Mouse (Mus musculus): Measurements from ENCODE around the gene Slc26a10. TPM values are rescaled to one million over a fixed set of nuclear protein-coding genes. Genes with fewer than 3 reads are reported as not detected.

The Slc26a10 gene
- polyA plus RNA-seq, 1 experiment, result 0.94 TPM

DNA sequence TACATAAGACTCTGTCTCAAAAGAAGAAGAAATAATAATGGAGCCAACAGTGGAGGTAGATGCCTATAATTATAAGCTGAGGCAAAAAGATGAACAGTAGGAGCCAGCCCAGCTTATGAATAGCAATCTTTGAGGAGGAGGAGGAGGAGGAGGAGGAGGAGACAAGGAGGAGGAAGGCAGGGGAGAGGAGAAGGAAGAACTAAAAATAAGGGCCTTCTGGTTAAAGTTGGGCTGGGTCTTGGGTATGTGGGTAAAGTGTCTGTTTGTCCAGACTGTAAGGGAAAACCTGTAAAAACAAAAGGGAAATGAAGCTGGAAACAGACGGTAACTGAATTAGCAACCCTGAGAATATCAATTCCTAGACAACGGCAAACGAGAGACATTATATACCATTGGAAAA lies 58.4 kb downstream of the Slc26a10 start:
- no peak for DNase-seq (ENCODE audit: low read depth in 1 of 2, low spot score in 2 of 2)
- no peak overlapping the region for H3K27ac ChIP-seq (ENCODE audit: insufficient read depth, low read length)
- H3K27me3 ChIP-seq (ENCODE audit: control insufficient read depth, insufficient read depth, low read length), result no peaks in the 10 kb centered on the region
- WGBS, result 86% methylated on average over 3 of the region's 3 CpGs
- peaks cover 5% of the 10 kb centered on the region; the same call in 1 of the 2 replicates for H3K4me1 ChIP-seq (ENCODE audit: control insufficient read depth, insufficient read depth, insufficient read length)
- no peak overlapping the region for H3K4me3 ChIP-seq (ENCODE audit: extremely low read depth, insufficient read depth, insufficient read length)
- peaks cover 15% of the 10 kb centered on the region for H3K36me3 ChIP-seq (ENCODE audit: control insufficient read depth, insufficient read depth, low read length)
- TF ChIP-seq CTCF (IDR thresholded peaks at IDR 0.05; ENCODE audit: extremely low read depth, insufficient read depth, insufficient read length, insufficient replicate concordance) (no peak), POLR2A (IDR thresholded peaks at IDR 0.05; ENCODE audit: low read depth, low read length) (no peak)

Other genes starting within 250 kb of the Slc26a10 start
- gene Ctdsp2, start 201.9 kb downstream of the Slc26a10 start, polyA plus RNA-seq (2012; rRNA removed), result 61.4 and 67.3 TPM in 2 replicates
- 0.06 and 0.09 TPM in 2 replicates for gene Avil, start 179.9 kb downstream of the Slc26a10 start, polyA plus RNA-seq (2012; rRNA removed)
- gene Tsfm, start 149.8 kb downstream of the Slc26a10 start, polyA plus RNA-seq (2012; rRNA removed), result 17.1 and 26.3 TPM in 2 replicates
- gene Mettl1, start 139.2 kb downstream of the Slc26a10 start, polyA plus RNA-seq (2012; rRNA removed), result 14.6 and 14.9 TPM in 2 replicates
- gene Eef1akmt3, start 139.1 kb downstream of the Slc26a10 start, polyA plus RNA-seq (2012; rRNA removed), result 0.35 and 0.42 TPM in 2 replicates
- gene Cyp27b1, start 132.4 kb downstream of the Slc26a10 start, polyA plus RNA-seq (2012; rRNA removed), result 0.20 and 0.26 TPM in 2 replicates
- 3.1 and 4.1 TPM in 2 replicates for gene March9, start 120.5 kb downstream of the Slc26a10 start, polyA plus RNA-seq (2012; rRNA removed)
- 106 and 140 TPM in 2 replicates for gene Cdk4, start 117.1 kb downstream of the Slc26a10 start, polyA plus RNA-seq (2012; rRNA removed)
- gene Tspan31, start 110.4 kb downstream of the Slc26a10 start, polyA plus RNA-seq (2012; rRNA removed), result 29.9 and 32.4 TPM in 2 replicates
- 45.6 and 60.9 TPM in 2 replicates for gene Agap2, start 105.4 kb downstream of the Slc26a10 start, polyA plus RNA-seq (2012; rRNA removed)
- 48.7 and 57.4 TPM in 2 replicates for gene Os9, start 59.5 kb downstream of the Slc26a10 start, polyA plus RNA-seq (2012; rRNA removed)
- 284 and 346 TPM in 2 replicates for gene B4galnt1, start 15.4 kb downstream of the Slc26a10 start, polyA plus RNA-seq (2012; rRNA removed)
- gene Arhgef25, start 9.4 kb upstream of the Slc26a10 start, polyA plus RNA-seq (2012; rRNA removed), result 8.5 and 9.2 TPM in 2 replicates
- 67.9 and 83.7 TPM in 2 replicates for gene Dtx3, start 15.1 kb upstream of the Slc26a10 start, polyA plus RNA-seq (2012; rRNA removed)
- gene Pip4k2c, start 30.9 kb upstream of the Slc26a10 start, polyA plus RNA-seq (2012; rRNA removed), result 22.2 and 24.3 TPM in 2 replicates
- gene Kif5a, start 82.7 kb upstream of the Slc26a10 start, polyA plus RNA-seq (2012; rRNA removed), result 0.41 and 0.72 TPM in 2 replicates
- gene Dctn2, start 85.7 kb upstream of the Slc26a10 start, polyA plus RNA-seq (2012; rRNA removed), result 94.8 and 101 TPM in 2 replicates
- 55.8 and 68.0 TPM in 2 replicates for gene Mbd6, start 108.4 kb upstream of the Slc26a10 start, polyA plus RNA-seq (2012; rRNA removed)
- gene Mars, start 131.1 kb upstream of the Slc26a10 start, polyA plus RNA-seq (2012; rRNA removed), result 33.2 and 40.2 TPM in 2 replicates
- 72.7 and 87.2 TPM in 2 replicates for gene Arhgap9, start 141.3 kb upstream of the Slc26a10 start, polyA plus RNA-seq (2012; rRNA removed)
- gene Gli1, start 161.3 kb upstream of the Slc26a10 start, polyA plus RNA-seq (2012; rRNA removed), result 0.42 and 0.74 TPM in 2 replicates
- gene Inhbe, start 173.8 kb upstream of the Slc26a10 start, polyA plus RNA-seq (2012; rRNA removed), result not detected in 2 replicates
- gene Inhbc, start 189.8 kb upstream of the Slc26a10 start, polyA plus RNA-seq (2012; rRNA removed), result not detected in 2 replicates
- 67.2 and 67.6 TPM in 2 replicates for gene R3hdm2, start 199.7 kb upstream of the Slc26a10 start, polyA plus RNA-seq (2012; rRNA removed)